Comparison of ENCODE assay signal across 8 mouse cellular contexts in the genomic region with DNA sequence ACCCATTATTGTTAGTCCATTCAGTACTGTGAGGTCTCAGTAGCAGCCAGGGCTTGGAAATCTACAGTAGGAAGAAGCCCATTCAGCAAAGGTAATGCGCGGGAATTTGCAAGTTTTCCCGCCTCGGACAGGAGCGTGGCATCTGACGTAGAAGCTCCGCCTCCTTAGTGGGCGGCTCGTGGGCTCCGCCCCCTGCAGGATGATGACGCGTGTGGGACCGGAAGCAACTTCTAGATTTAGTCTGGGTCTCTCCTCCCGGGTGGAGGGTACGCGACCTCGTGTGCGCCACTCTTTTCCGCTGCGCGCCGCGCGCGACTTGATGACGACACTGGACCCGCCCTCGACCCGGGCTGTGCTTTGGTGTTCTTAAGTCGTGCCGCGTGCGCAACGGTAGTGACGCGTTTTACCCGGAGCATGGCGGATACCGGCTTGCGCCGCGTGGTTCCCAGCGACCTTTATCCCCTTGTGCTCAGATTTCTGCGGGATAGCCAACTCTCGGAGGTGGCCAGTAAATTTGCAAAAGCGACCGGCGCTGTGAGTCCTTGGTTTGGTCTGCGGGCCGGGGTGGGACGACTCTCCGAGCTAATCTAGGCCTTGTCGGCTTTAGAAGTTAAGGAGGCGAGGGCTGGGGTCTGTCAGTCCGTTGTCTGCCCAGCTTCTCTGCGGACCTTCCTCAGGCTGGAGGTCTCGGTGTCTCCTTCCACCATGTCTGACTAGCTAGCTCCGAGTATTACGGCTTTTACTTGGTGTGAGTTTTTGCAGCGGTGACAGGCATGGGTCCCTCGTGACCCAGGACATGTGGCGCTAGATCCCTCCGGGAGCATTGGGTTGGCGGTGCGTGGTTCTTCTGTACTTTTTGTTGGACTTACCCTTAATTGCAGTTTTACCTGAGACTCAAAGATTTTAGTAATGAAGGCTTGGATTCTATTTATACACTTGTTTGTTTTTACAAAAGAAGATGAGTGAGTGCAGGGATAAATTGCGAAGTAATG. TPM values are rescaled to one million over a fixed set of nuclear protein-coding genes. Genes with fewer than 3 reads are reported as not detected.
DNase-seq lines count a peak whose midpoint lies in the region; ATAC-seq lines count a peak whose summit lies in the region.

A gene (plus strand): TSS at position 248 of the 992 bp plus-strand sequence.

- peak; percentile 96 for ATAC-seq in hindbrain, embryonic 15.5 days (ENCODE audit: low FRiP score, low read depth)

- under 1% methylated on average over 66 of the region's 66 CpGs for WGBS in hindbrain, embryonic 15.5 days

- peak within 1 kb of the TSS; percentile 72 for H3K27ac ChIP-seq in hindbrain, embryonic 15.5 days (replicated peaks)

- peak within 1 kb of the TSS; percentile 88 for H3K4me2 ChIP-seq in hindbrain, embryonic 15.5 days

- DNase-seq in T-cell, adult 2 months (ENCODE audit: low spot score), result peak; percentile 100
- DNase-seq in cerebellum, postnatal 36 days, result peak; percentile 99
- DNase-seq in frontal cortex, postnatal 36 days (ENCODE audit: low spot score in 2 of 2), result peak; percentile 100
- DNase-seq in left cerebral cortex, adult 11 months (ENCODE audit: low spot score), result peak; percentile 99
- peak; percentile 99 for DNase-seq in lung, postnatal 4 days
- peak; percentile 97 for DNase-seq in retina, postnatal 7 days (ENCODE audit: low read depth, low spot score)
- DNase-seq in urinary bladder, adult 2 months (ENCODE audit: low spot score), result peak; percentile 97

- peaks cover 42% of the 10 kb centered on the region for H3K36me3 ChIP-seq in hindbrain, embryonic 15.5 days

- peaks cover 20% of the 10 kb centered on the region for H3K4me1 ChIP-seq in hindbrain, embryonic 15.5 days (replicated peaks)

- H3K27me3 ChIP-seq in hindbrain, embryonic 15.5 days, result no peaks in the 10 kb centered on the region

- H3K9me3 ChIP-seq in hindbrain, embryonic 15.5 days, result no peaks in the 10 kb centered on the region

- H3K4me3 ChIP-seq in hindbrain, embryonic 15.5 days, result peak within 1 kb of the TSS; percentile 85

- peak within 1 kb of the TSS; percentile 70 for H3K9ac ChIP-seq in hindbrain, embryonic 15.5 days

RNA-seq across cellular contexts. Expression of the gene that starts here (rescaled TPM):
- polyA plus RNA-seq in hindbrain, embryonic 15.5 days (2015; fragmentation: Nextera tagmentation; extraction: Ambion mirVana), result 63.1 and 64.7 TPM in 2 replicates
- polyA plus RNA-seq in urinary bladder, adult 2 months (2012; rRNA removed), result 27.7 and 30.1 TPM in 2 replicates

Comparison
In these comparisons a context has a peak if more than half of its experiments do, and no peak if none do; other contexts are left out.
1. Peak in every context shown above with its lines: DNase-seq, ATAC-seq, H3K4me3 ChIP-seq and H3K27ac ChIP-seq.